Mouse (Mus musculus) lung, postnatal 0 days (tissue): Measurements from ENCODE around the gene Sgcg. TPM values are rescaled to one million over a fixed set of nuclear protein-coding genes. Genes with fewer than 3 reads are reported as not detected.
A peak's percentile ranks its signal among the peaks of the same experiment; 100 is the strongest.

Source experiments
- ATAC-seq: fragments of 200-750 bp; cut with Nextera tagmentation; 2 replicates; pipeline ENCODE4 v1.8.0; 2017; ENCODE audit warnings: moderate library complexity
- DNase-seq: peaks from one replicate; pipeline ENCODE4 v3.0.0-alpha.2; 2016; ENCODE audit warnings: low spot score
- H3K27ac ChIP-seq: fragments of 300-500 bp; sonication (generic); 2 replicates; pipeline ENCODE4 v1.5.1; 2014; ENCODE audit warnings: antibody characterized with exemption, mild to moderate bottlenecking, low read length, mixed read lengths
- H3K27me3 ChIP-seq: fragments of 300-500 bp; sonication (generic); replicated peaks from 2 replicates; pipeline ENCODE4 v1.6.1; 2014; ENCODE audit warnings: low read length, mixed read lengths; ENCODE audit not compliant: insufficient read depth
- H3K36me3 ChIP-seq: fragments of 300-500 bp; sonication (generic); 2 replicates; pipeline ENCODE4 v1.6.1; 2014; ENCODE audit warnings: low read length, mixed read lengths; ENCODE audit not compliant: insufficient read depth
- H3K4me1 ChIP-seq: fragments of 300-500 bp; sonication (generic); 2 replicates; pipeline ENCODE4 v1.6.1; 2014; ENCODE audit warnings: antibody characterized with exemption, low read depth, low read length, mixed read lengths; ENCODE audit not compliant: insufficient read depth
- H3K4me2 ChIP-seq: fragments of 300-500 bp; sonication (generic); replicated peaks from 2 replicates; pipeline ENCODE4 v1.6.1; 2014; ENCODE audit warnings: low read depth, mild to moderate bottlenecking, low read length, moderate library complexity, mixed read lengths
- H3K4me3 ChIP-seq: fragments of 300-500 bp; sonication (generic); 2 replicates; pipeline ENCODE4 v1.5.1; 2014; ENCODE audit warnings: low read depth, low read length
- H3K9ac ChIP-seq: fragments of 300-500 bp; sonication (generic); replicated peaks from 2 replicates; pipeline ENCODE4 v1.6.1; 2014; ENCODE audit warnings: low read depth, mild to moderate bottlenecking
- H3K9me3 ChIP-seq: fragments of 300-500 bp; sonication (generic); 2 replicates; pipeline ENCODE4 v1.6.1; 2016; ENCODE audit warnings: low read length, mixed read lengths
- CTCF ChIP-seq: IDR thresholded peaks from 2 replicates; pipeline ENCODE4 v1.5.1; 2016; ENCODE audit warnings: antibody characterized with exemption, mild to moderate bottlenecking
- EP300 ChIP-seq: IDR thresholded peaks from 2 replicates; pipeline ENCODE4 v1.6.1; 2016; ENCODE audit warnings: antibody characterized with exemption, mild to moderate bottlenecking, control low read depth
- WGBS: fragments of 180-500 bp; shearing (Covaris S2); extraction: QIAGEN DNeasy Blood & Tissue Kit; methylation state at CpG from one replicate; pipeline ENCODE4 v1.1.7; 2014; 5-methylcytosine and 5-hydroxymethylcytosine counted together
- polyA plus RNA-seq: library from polyadenylated mRNA; unstranded; fragments of >200 nt; fragmentation: Nextera tagmentation; extraction: Ambion mirVana; gene quantifications from 2 replicates; pipeline ENCODE4 v1.2.1, GENCODE M21; 2015

Gene Sgcg
- 4.2 and 6.1 TPM in 2 replicates for polyA plus RNA-seq

GRCm38 (mm10) chr14:61258352-61258751 is at the start of gene Sgcg:
TSS of gene Sgcg (minus strand) at chr14:61258490.
- Histone ChIP-seq H3K4me3 (no peak within 1 kb of the TSS), H3K4me2 (no peak within 1 kb of the TSS)
- ATAC-seq, result 0 out of 2 replicates have a peak, but pooled peaks have one; percentile 12

GRCm38 (mm10) chr14:61303969-61304609 is 45.8 kb upstream of the Sgcg start:
- no peak overlapping the region for H3K27ac ChIP-seq
- H3K9ac ChIP-seq, result no peak overlapping the region
- no peaks in the 10 kb centered on the region for H3K9me3 ChIP-seq
- DNase-seq (no peak), ATAC-seq (no peak)
- H3K4me3 ChIP-seq, result no peak overlapping the region
- WGBS, result 68% methylated on average over 4 of the region's 4 CpGs
- H3K36me3 ChIP-seq, result no peaks in the 10 kb centered on the region
- no peak for TF ChIP-seq EP300
- no peak for TF ChIP-seq CTCF
- no peak overlapping the region for H3K4me2 ChIP-seq
- no peaks in the 10 kb centered on the region for H3K4me1 ChIP-seq
- H3K27me3 ChIP-seq, result no peaks in the 10 kb centered on the region

More at GRCm38 (mm10) chr14:61258352-61258751, at the start of gene Sgcg:
- Histone ChIP-seq H3K27ac (no peak within 1 kb of the TSS), H3K27me3 (no peaks in the 10 kb centered on the region), H3K9me3 (no peaks in the 10 kb centered on the region), H3K4me1 (no peaks in the 10 kb centered on the region), H3K36me3 (no peaks in the 10 kb centered on the region), H3K9ac (no peak within 1 kb of the TSS)
- DNase-seq, result peak; percentile 50
- no peak for TF ChIP-seq CTCF
- TF ChIP-seq EP300, result no peak
- WGBS, result 26% methylated on average over 11 of the region's 11 CpGs

DNA sequence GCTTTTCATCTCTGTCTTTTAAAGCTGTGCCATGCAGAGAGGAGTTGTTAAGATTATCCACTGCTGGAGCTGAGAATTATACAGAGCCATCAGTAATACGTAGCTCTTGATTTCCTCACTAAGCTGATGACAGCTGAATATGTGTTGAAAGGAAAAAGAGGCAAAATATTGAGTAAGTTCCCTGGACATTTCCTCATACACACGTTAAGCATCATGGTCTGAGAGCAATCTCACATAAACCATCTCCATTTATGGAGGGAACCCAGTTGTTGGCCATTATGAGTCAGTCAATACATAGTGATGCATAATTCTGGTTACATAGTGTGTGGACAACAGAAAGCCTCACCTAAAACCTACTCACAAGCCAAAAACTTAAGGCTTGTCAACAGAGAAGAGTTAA is 44.1 kb upstream of the Sgcg start:
- TF ChIP-seq CTCF, result no peak
- no peak for TF ChIP-seq EP300
- H3K9ac ChIP-seq, result no peak overlapping the region
- H3K36me3 ChIP-seq, result no peaks in the 10 kb centered on the region
- no peak overlapping the region for H3K4me3 ChIP-seq
- WGBS, result 38% methylated on average over 2 of the region's 2 CpGs
- H3K27me3 ChIP-seq, result no peaks in the 10 kb centered on the region
- no peaks in the 10 kb centered on the region for H3K4me1 ChIP-seq
- no peak overlapping the region for H3K4me2 ChIP-seq
- DNase-seq (peak; percentile 71), ATAC-seq (peak; percentile 52)
- H3K9me3 ChIP-seq, result no peaks in the 10 kb centered on the region
- H3K27ac ChIP-seq, result no peak overlapping the region

- H3K36me3 ChIP-seq, result no peaks in the 10 kb centered on the region
- no peaks in the 10 kb centered on the region for H3K27me3 ChIP-seq
- H3K9me3 ChIP-seq, result no peaks in the 10 kb centered on the region
- WGBS, result 34% methylated on average over 2 of the region's 2 CpGs
- no peak overlapping the region for H3K4me3 ChIP-seq
- TF ChIP-seq CTCF, result no peak
- TF ChIP-seq EP300, result no peak
- no peak for ATAC-seq
- no peak overlapping the region for H3K27ac ChIP-seq
- H3K9ac ChIP-seq, result no peak overlapping the region
- DNase-seq, result no peak
- no peak overlapping the region for H3K4me2 ChIP-seq
- H3K4me1 ChIP-seq, result no peaks in the 10 kb centered on the region
These were observed 43.0 kb upstream of the Sgcg start for GRCm38 (mm10) chr14:61301323-61301722.

- Histone ChIP-seq H3K27ac (no peak overlapping the region), H3K27me3 (no peaks in the 10 kb centered on the region), H3K4me3 (no peak overlapping the region), H3K9me3 (no peaks in the 10 kb centered on the region), H3K9ac (no peak overlapping the region), H3K4me1 (no peaks in the 10 kb centered on the region), H3K36me3 (no peaks in the 10 kb centered on the region), H3K4me2 (no peak overlapping the region)
- DNase-seq, result no peak
- no peak for ATAC-seq
- TF ChIP-seq EP300 (no peak), CTCF (no peak)
- 81% methylated on average over 6 of the region's 6 CpGs for WGBS
These were observed 41.5 kb upstream of the Sgcg start for GRCm38 (mm10) chr14:61299810-61300209.

- ATAC-seq (peak; percentile 48; the same call in 1 of the 2 replicates), DNase-seq (peak; percentile 61)
- Histone ChIP-seq H3K27ac (no peak overlapping the region), H3K36me3 (no peaks in the 10 kb centered on the region), H3K9ac (no peak overlapping the region), H3K4me2 (no peak overlapping the region), H3K27me3 (no peaks in the 10 kb centered on the region), H3K4me3 (no peak overlapping the region), H3K4me1 (no peaks in the 10 kb centered on the region), H3K9me3 (no peaks in the 10 kb centered on the region)
- WGBS, result 19% methylated on average over 6 of the region's 6 CpGs
- peak; percentile 49 for TF ChIP-seq CTCF
- no peak for TF ChIP-seq EP300
These were observed 36.4 kb upstream of the Sgcg start for GRCm38 (mm10) chr14:61294738-61295079.
